Mouse (Mus musculus): ENCODE data around the gene Sh2b2.

DNA sequence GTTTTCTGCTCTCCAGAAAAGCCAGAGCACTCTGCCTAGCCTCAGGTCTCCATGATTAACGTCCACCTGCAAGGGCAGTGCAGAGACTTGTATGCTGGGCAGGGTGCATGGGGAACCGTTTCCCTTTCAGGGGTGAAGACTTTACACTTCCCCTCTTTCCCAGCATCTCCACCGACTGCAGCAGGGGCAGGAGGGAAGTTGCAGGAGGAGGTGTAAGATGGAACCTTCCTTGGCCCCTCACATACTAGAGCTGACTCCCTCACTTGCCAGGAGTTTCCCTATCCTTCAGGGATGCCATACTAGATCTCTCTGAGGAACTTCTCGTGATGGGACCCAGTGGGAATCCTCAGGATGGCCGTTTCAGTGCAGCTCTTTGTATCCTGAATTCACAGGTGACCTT, 35.8 kb downstream of the Sh2b2 start:
- no peak for TF ChIP-seq CTCF (IDR thresholded peaks at IDR 0.05; ENCODE audit: low read depth, low read length)
- no peak for TF ChIP-seq POLR2AphosphoS5 (IDR thresholded peaks at IDR 0.05; ENCODE audit: insufficient replicate concordance, low read depth, low read length)
